Mouse (Mus musculus): Measurements from ENCODE around the gene Slc39a2. TPM values are rescaled to one million over a fixed set of nuclear protein-coding genes. Genes with fewer than 3 reads are reported as not detected.

Gene Slc39a2
- total RNA-seq, 2 experiments from 2014 or later = 0.11 to 0.22 TPM

DNA sequence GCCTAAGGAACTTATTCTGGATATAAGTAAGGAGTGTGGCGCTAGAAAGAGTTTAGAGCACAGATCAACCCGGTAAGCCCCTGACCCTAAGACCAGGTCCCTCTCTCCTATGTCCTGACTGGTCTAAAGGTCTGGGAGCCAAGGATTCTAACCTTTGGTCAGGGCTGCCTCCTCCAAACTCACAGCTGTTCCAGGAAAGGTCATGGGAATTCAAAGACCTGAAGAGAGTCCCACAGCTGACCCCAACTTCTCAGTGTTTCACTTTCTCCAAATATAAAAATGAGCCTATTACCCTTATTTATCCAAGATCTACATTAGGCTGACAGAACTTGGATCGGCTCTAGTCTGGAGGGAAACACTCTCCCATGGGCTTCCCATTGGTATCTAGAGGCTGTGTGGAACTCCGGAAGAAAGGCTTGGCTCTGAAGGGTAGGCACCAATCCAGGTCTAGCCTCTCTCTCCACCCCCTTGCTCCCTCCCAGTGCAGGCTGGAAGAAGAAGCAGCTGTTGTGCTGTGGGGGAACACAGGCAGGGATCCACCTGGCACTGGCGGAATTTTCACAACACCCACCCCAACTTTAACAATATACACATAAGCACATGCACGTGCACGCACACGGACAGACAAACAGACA lies 36.7 kb downstream of the Slc39a2 start:
- intact Hi-C loops (cut with DNase I) = no loop called here
- DNase-seq = peak; percentile 67 to 77

DNA sequence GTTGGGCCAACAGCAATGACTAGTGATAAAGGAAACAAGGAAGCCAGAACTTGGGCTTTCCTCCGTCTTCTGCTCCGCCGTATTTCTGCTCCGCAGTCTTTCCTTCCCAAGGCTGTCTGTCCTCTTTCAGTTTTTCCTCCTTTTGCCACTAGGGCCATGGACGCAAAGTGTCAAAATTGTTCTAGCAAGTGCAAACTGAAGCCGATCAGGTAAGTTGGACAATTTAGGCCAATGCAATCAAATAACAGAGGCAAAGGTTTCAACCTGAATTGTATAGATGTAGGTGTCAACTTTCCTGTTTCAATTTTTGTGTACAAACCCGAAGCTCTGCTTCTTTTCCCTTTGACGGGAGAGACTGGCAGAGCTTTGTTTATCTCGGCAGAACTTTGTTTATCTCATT lies 37.3 kb downstream of the Slc39a2 start:
- no peak for DNase-seq
- intact Hi-C loops (cut with DNase I) = loop anchor here (1.0 kb wide), 1 partner anchor 27 kb away; no protein-coding TSS in a partner anchor

DNA sequence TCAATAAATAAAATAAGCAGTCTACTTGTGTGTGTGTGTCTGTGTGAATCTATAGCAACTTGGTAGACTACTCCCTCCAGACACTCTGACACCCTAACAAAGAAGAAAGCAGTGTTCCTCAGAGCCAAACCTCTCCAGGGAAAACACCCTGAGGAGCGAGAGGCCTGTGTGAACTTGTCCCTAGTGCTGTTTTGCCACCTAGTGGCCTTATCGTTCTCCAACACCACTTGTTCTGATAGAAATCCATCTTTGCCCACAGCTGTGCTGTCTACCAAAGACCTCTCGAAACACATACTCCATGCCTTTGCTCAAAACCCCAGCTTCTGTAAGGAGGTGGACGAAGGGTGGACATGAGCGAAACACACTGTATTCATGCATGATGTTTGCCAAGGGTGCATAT lies 38.1 kb downstream of the Slc39a2 start:
- DNase-seq = peak; percentile 50 to 68
- intact Hi-C loops (cut with DNase I) = loop anchor here (1.0 kb wide), 1 partner anchor 28 kb away; no protein-coding TSS in a partner anchor

DNA sequence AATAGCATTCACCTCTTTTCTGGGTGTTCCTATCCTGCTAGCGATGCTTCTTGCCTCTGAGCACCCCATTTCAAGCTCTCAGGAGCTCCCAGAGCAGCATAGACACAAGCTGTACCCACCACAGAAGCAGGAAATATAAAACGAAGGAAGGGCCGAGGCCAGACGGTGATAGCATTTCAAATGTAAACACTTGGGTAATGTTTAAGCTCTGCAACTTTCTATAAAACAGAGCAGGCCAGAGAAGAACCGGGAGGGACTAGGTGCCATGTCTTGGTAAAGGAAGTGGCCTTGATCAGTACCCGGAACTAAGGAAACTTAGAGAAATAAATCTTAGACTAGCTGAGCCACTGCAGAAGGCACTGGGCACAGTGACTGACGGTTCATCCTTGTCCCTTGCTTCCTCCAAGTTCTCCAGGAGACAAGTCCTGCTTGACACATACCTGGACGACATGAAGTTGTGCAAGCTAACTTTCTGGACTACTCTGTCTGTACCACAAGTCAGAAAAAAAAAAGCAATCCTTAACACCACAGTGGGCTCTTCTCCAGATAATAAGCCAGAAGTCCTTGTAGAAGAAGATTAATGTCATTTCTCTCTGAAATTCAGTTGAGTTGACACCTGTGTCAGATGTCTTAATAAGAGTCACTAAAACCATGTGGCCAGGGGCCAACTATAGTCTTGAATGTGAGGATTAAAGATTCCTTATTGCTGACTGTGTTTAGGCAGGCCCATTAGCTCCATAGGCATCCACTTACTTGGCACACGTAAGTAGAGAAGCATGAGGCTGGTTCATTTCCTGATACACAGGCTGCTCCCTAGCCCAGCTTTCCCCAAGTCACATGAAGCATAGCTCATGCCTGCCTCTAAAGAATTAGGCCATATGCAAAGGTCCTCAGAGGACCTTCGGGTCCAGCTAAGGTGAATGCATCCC lies 39.7 kb downstream of the Slc39a2 start:
- no peak for DNase-seq
- intact Hi-C loops (cut with DNase I) = no loop called here

DNA sequence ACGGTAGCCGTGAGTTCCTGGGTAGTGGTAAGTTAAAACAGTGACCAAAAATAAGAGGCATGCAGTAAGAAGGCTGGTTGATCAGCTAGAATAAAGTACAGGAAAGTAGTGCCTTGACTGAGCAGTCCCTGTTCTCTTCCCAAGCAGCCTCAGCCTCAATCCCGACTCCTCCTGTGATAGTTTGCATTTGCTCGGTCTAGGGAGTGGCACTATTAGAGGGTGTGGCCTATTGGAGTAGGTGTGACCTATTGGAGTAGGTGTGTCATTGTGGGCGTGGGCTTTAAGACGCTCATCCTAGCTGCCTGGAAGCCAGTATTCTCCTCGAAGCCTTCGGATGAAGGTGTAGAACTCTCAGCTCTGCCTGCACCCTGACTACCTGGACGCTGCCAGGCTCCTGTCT lies 46.3 kb downstream of the Slc39a2 start:
- no peak for DNase-seq
- intact Hi-C loops (cut with DNase I) = no loop called here

DNA sequence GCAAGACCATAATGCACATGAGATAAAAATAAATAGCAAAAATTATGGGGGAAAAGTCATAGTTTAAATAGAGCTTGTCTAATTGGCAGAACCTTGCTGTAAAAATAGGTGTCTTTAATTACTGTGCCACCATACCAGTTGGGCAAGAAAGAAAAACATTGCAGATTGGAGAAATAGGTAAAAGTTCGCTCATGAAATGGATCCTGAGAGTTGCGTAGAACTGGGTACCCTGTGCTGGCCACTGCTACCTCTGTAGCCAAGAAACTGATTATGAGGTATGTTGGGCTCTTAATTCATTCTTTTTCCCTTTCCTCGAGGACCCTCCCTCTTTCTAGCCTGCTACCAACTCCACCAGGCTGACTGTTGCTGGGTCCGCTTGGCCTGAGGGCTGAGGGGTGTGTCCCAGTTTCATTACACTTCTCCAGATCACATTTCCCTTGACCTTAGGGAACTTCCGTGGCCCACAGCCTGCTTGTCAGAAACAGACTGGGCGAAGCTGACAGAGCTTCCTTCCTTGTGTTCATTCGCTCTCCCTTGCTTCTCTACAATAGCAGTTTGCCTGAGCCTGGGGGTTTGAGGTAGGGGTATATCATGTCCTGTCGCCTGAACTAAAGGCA lies 48.4 kb downstream of the Slc39a2 start:
- DNase-seq = peak; percentile 26 to 32
- intact Hi-C loops (cut with DNase I) = loop anchor here (5.0 kb wide), 1 partner anchor 41 kb away; the partner anchor contains the start of gene Arhgef40

DNA sequence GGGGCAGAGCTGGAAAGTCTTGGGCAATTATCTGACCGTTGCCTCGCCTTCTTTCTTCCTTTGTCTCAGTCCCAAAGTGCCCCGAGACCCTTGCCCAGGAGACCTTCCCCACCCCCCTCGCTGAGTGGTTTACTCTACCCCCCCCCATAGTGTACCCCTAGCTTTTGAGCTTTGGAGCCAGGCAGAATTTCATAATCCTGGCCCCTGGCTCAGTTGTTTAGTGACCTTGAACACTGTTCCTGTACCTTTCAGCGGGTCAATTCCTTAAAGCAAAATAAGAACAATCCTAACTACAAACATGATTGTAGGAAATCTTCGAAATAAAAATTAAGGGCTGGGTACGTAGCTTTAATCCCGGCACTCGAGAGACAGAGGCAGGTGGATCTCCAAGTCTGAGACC lies 48.9 kb downstream of the Slc39a2 start:
- intact Hi-C loops (cut with DNase I) = loop anchor here (5.0 kb wide), 1 partner anchor 41 kb away; the partner anchor contains the start of gene Arhgef40
- no peak for DNase-seq

DNA sequence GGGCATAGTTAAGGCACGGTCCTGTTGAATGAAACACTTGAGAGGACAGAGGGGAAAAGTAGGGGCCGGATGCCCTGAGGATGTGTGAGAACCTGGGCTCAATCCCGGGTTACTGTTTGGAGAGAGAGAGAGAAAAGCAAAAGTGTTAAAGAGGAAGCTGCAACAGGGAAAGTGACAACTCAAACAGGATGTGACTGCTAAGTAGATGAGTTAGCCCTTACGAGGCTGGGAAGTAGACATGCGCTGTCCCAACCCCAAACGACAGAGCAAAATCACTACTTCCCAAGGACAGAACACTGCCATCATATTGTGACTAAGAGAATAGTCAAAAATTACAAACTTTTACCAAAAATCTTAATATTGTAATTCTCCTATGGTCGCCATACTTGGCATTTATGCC lies 49.5 kb downstream of the Slc39a2 start:
- intact Hi-C loops (cut with DNase I) = loop anchor here (5.0 kb wide), 1 partner anchor 40 kb away; the partner anchor contains the start of gene Arhgef40
- DNase-seq = no peak

DNA sequence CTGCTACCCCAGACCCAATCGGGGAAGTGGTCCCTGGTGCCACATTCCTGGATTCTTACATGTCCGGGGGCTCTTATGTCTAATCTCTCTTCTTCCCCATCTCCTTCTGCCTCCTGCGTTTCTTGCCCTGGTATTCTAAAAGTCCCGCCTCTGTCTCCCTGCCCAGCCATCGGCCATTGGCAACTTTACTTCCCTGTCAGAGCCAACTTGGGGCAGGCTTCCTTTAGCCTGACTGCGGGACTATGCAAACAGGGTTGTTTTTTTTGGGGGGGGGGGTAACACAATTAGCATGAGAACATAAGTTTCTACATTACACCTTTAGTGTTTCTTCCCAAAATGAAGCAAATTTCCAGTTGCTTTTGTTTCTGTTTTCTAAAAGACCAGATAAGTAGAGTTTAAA lies 50.6 kb downstream of the Slc39a2 start:
- intact Hi-C loops (cut with DNase I) = loop anchor here (5.0 kb wide), 1 partner anchor 39 kb away; the partner anchor contains the start of gene Arhgef40
- no peak for DNase-seq

Other genes with a start within 250 kb of the Slc39a2 start
- gene Gm17079, start 197.4 kb upstream of the Slc39a2 start, total RNA-seq (2021) = not detected
- gene Gm5800, start 175.7 kb upstream of the Slc39a2 start, total RNA-seq (2021) = not detected
- not detected for gene Ang4, start 119.3 kb upstream of the Slc39a2 start, total RNA-seq (2021)
- not detected for gene AY358078, start 92.8 kb upstream of the Slc39a2 start, total RNA-seq (2021)
- not detected for gene Ear6, start 39.2 kb upstream of the Slc39a2 start, total RNA-seq (2021)
- 10 to 100 TPM; 19.3 to 24.4 TPM for gene Mettl17, start 8.0 kb upstream of the Slc39a2 start, total RNA-seq (2021)
- gene Ndrg2, start 21.3 kb downstream of the Slc39a2 start, total RNA-seq (2021) = 1,000 to 10,000 TPM; 1,444 to 1,487 TPM
- gene Tppp2, start 25.5 kb downstream of the Slc39a2 start, total RNA-seq (2021) = not detected
- not detected for gene Rnase13, start 29.9 kb downstream of the Slc39a2 start, total RNA-seq (2021)
- gene Arhgef40, start 91.8 kb downstream of the Slc39a2 start, total RNA-seq (2021) = 10 to 100 TPM; 30.3 to 34.7 TPM
- 1 to 10 TPM; 2.1 to 2.3 TPM for gene Tmem253, start 122.8 kb downstream of the Slc39a2 start, total RNA-seq (2021)
- gene Zfp219, start 127.8 kb downstream of the Slc39a2 start, total RNA-seq (2021) = 10 to 100 TPM; 27.8 to 31.7 TPM
- gene Olfr221, start 149.6 kb downstream of the Slc39a2 start, total RNA-seq (2021) = not detected
- 100 to 1,000 TPM; 125 to 133 TPM for gene Hnrnpc, start 211.1 kb downstream of the Slc39a2 start, total RNA-seq (2021)
- gene Rpgrip1, start 217.8 kb downstream of the Slc39a2 start, total RNA-seq (2021) = not detected